Mouse (Mus musculus) thymus, adult 2 months (tissue): ENCODE measurements around the gene Adal.

Experiments
- CTCF ChIP-seq: fragments of 200-500 bp; IDR thresholded peaks from 2 replicates; pipeline ENCODE4 v1.5.1; 2012; ENCODE audit warnings: mild to moderate bottlenecking, control low read depth, low read length, moderate library complexity, borderline replicate concordance; ENCODE audit not compliant: control insufficient read depth, poor library complexity, insufficient read depth; ENCODE audit errors: extremely low read depth
- POLR2A ChIP-seq: fragments of 200-500 bp; IDR thresholded peaks from 2 replicates; pipeline ENCODE4 v1.6.1; 2012; ENCODE audit warnings: mild to moderate bottlenecking, low read length, control low read depth, moderate library complexity; ENCODE audit not compliant: control insufficient read depth, poor library complexity, insufficient read depth; ENCODE audit errors: extremely low read depth

GRCm38 (mm10) chr2:121115418-121115817, 24.8 kb upstream of the Adal start:
- TF ChIP-seq CTCF (no peak), POLR2A (no peak)
